Mouse (Mus musculus) embryonic facial prominence, embryonic 13.5 days (tissue): ENCODE results near the gene C530008M17Rik. TPM values are rescaled to one million over a fixed set of nuclear protein-coding genes. Genes with fewer than 3 reads are reported as not detected.

Source experiments
- ATAC-seq: fragments of 200-750 bp; cut with Nextera tagmentation; 2 replicates; pipeline ENCODE4 v1.8.0; 2017; ENCODE audit warnings: low read depth; ENCODE audit not compliant: insufficient number of reproducible peaks, insufficient read depth, low FRiP score, low TSS enrichment
- H3K27ac ChIP-seq: fragments of 300-500 bp; sonication (generic); 2 replicates; pipeline ENCODE4 v1.5.1; 2015; ENCODE audit warnings: moderate library complexity, mild to moderate bottlenecking, inconsistent platforms
- H3K27me3 ChIP-seq: fragments of 300-500 bp; sonication (generic); 2 replicates; pipeline ENCODE4 v1.6.1; 2015; ENCODE audit warnings: mild to moderate bottlenecking, inconsistent platforms
- H3K36me3 ChIP-seq: fragments of 300-500 bp; sonication (generic); 2 replicates; pipeline ENCODE4 v1.6.1; 2015; ENCODE audit warnings: mild to moderate bottlenecking, inconsistent platforms
- H3K4me1 ChIP-seq: fragments of 300-500 bp; sonication (generic); 2 replicates; pipeline ENCODE4 v1.6.1; 2015; ENCODE audit warnings: inconsistent platforms
- H3K4me2 ChIP-seq: fragments of 300-500 bp; sonication (generic); 2 replicates; pipeline ENCODE4 v1.6.1; 2015; ENCODE audit warnings: moderate library complexity, mild to moderate bottlenecking, inconsistent platforms
- H3K4me3 ChIP-seq: fragments of 300-500 bp; sonication (generic); 2 replicates; pipeline ENCODE4 v1.5.1; 2015; ENCODE audit warnings: mild to moderate bottlenecking, inconsistent platforms
- H3K9ac ChIP-seq: fragments of 300-500 bp; sonication (generic); 2 replicates; pipeline ENCODE4 v1.6.1; 2015; ENCODE audit warnings: mild to moderate bottlenecking, inconsistent platforms
- H3K9me3 ChIP-seq: fragments of 300-500 bp; sonication (generic); 2 replicates; pipeline ENCODE4 v1.6.1; 2016; ENCODE audit warnings: inconsistent platforms
- WGBS: fragments of 180-500 bp; shearing (Covaris S2); methylation state at CpG from one replicate; pipeline ENCODE4 v1.1.7; 2015; ENCODE audit warnings: mixed read lengths; 5-methylcytosine and 5-hydroxymethylcytosine counted together
- polyA plus RNA-seq: library from polyadenylated mRNA; unstranded; fragments of >200 nt; fragmentation: Nextera tagmentation; extraction: Ambion mirVana; gene quantifications from 2 replicates; pipeline ENCODE4 v1.2.1, GENCODE M21; 2015

Gene C530008M17Rik
- polyA plus RNA-seq, 1 experiment from 2014 or later = 20.3 TPM

DNA sequence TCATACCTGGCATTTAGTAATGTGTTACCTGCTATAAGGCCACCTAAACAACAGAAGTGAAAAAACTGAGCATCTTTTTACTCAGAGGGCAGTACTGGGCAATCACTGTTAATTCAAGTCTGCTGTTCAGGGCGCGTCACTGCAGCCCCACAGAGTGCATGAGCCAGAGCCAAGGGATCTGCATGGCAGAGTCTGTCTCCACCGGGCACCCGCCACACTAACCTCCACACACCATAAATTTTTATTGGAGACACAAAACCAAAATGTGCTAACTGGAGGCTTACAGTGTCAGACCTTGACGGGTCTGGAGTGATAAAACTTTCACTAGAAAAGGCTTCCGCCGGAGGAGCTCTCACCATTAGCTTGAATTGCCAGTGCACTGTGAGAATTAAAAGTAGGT is 57.4 kb downstream of the C530008M17Rik start:
- no peak overlapping the region for H3K4me3 ChIP-seq
- peaks cover 4% of the 10 kb centered on the region; the same call in 1 of the 2 replicates for H3K9me3 ChIP-seq
- 94% methylated on average over 7 of the region's 7 CpGs for WGBS
- no peaks in the 10 kb centered on the region for H3K27me3 ChIP-seq
- H3K9ac ChIP-seq = no peak overlapping the region
- H3K36me3 ChIP-seq = no peaks in the 10 kb centered on the region
- H3K27ac ChIP-seq = no peak overlapping the region
- H3K4me2 ChIP-seq = no peak overlapping the region
- H3K4me1 ChIP-seq = no peaks in the 10 kb centered on the region
- no peak for ATAC-seq

DNA sequence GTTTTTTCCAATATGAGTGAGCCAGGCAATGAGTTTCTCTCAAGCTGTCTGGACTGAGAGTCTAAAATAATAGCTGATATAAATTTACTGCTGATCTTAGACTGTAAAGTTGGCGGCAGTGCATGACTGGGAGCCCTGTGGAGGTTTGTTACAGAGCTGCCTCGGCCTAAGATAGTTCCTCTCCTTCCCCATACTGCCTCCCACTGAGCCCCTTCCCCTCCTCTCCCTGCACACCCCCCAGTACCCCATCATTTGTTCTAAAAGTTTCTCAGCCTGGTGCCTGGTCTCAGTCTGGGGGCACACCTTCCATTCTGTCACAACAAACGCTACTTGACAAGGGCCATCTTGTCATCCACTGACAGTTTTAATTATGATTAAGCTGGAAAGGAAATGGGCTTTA is 63.6 kb downstream of the C530008M17Rik start:
- no peak for ATAC-seq
- Histone ChIP-seq H3K27ac (no peak overlapping the region), H3K36me3 (peaks cover 17% of the 10 kb centered on the region), H3K4me2 (no peak overlapping the region), H3K4me3 (no peak overlapping the region), H3K27me3 (no peaks in the 10 kb centered on the region), H3K9me3 (0 out of 2 replicates have a peak, but pooled peaks cover 4% of the 10 kb centered on the region), H3K9ac (no peak overlapping the region), H3K4me1 (0 out of 2 replicates have a peak, but pooled peaks cover 3% of the 10 kb centered on the region)
- WGBS = 83% methylated on average over 3 of the region's 3 CpGs

DNA sequence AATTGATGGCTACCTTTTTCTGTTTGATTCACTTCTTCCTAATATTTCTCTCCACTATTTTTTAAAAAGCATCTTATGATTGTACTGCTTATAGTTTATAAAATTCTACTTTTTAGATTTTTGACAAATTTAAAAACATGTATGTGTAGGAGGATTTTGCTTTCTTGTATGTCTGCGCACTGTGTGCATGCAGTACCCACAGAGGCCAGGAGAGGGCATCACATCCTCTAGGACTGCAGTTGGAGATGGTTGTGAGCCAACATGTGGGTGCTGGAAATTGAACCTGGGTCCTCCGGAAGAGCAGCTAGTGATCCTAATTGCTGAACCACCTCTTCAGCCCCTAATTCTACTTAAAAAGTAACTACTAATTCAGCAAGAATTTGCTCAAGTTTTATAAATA is 68.6 kb downstream of the C530008M17Rik start:
- Histone ChIP-seq H3K4me2 (no peak overlapping the region), H3K4me3 (no peak overlapping the region), H3K9me3 (0 out of 2 replicates have a peak, but pooled peaks cover 4% of the 10 kb centered on the region), H3K9ac (no peak overlapping the region), H3K4me1 (no peaks in the 10 kb centered on the region), H3K27me3 (no peaks in the 10 kb centered on the region), H3K36me3 (peaks cover 17% of the 10 kb centered on the region), H3K27ac (no peak overlapping the region)
- 98% methylated on average over 2 of the region's 2 CpGs for WGBS
- ATAC-seq = no peak

DNA sequence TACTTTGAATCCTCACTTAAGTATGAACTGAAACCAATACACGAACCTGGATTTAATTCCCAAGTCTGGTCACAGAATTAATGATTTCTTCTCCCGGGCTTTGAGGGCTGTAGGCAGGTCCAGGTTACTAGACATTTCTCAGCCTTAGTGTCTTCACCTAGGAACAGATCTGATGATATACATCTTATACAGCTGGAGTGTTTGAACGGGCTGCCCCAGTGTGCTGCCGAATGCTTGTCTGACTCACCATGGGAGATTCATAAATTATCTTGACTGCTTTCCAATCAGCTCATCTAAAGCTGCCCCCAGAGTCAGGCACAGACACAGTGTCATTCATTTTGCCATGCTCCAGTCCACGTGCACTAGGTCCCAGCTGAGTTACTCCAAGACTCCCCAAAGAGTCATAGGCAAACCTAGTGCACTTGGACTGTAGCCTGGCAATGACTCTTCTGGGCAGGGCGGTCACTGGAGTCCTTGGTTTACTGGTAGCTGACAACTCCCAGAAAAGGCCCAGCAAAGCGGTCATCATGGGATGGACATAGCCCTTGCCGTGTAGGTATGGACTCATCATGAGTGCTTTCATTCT is 70.3 kb downstream of the C530008M17Rik start:
- 89% methylated on average over 8 of the region's 8 CpGs for WGBS
- H3K27me3 ChIP-seq = no peaks in the 10 kb centered on the region

DNA sequence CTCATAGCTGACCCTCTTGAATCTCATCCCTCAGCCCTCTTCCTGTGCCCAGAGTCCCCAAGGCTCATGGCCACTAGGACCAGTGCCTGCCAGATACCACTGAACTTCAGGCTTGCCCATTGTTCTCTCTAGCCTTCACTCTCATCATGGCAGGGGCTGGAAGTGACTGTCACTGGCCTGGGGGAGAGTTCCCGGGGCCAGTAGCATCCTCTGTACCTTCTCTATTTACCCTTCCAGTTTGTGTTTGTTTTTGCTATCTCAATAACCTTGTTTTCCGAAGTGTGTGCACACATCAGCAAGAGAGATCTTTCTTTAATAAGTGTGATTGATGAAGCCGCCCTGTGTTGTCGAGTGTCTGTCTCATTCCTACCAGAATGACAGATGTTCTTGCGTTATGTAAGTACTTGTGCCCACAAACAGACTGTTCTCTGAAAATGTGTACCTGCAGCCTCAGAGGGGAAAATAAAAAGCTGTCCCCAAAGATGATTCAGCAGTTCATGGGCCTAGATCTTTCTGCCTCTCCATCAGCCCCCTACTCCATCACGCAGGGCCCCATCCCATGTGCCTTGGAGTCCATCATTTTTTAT is 76.8 kb downstream of the C530008M17Rik start:
- 89% methylated on average over 6 of the region's 6 CpGs for WGBS
- ATAC-seq = no peak
- Histone ChIP-seq H3K4me1 (no peaks in the 10 kb centered on the region), H3K4me2 (no peak overlapping the region), H3K27ac (no peak overlapping the region), H3K9me3 (no peaks in the 10 kb centered on the region), H3K27me3 (no peaks in the 10 kb centered on the region), H3K9ac (no peak overlapping the region), H3K4me3 (no peak overlapping the region), H3K36me3 (no peaks in the 10 kb centered on the region)

More for the DNA sequence above, 70.3 kb downstream of the C530008M17Rik start:
- no peak overlapping the region for H3K9ac ChIP-seq
- peaks cover 10% of the 10 kb centered on the region for H3K36me3 ChIP-seq
- no peak overlapping the region for H3K4me3 ChIP-seq
- H3K9me3 ChIP-seq = 0 out of 2 replicates have a peak, but pooled peaks cover 3% of the 10 kb centered on the region
- no peaks in the 10 kb centered on the region for H3K4me1 ChIP-seq
- no peak for ATAC-seq
- no peak overlapping the region for H3K27ac ChIP-seq
- H3K4me2 ChIP-seq = no peak overlapping the region

GRCm38 (mm10) chr5:76741463-76741862 is 85.2 kb downstream of the C530008M17Rik start:
- Histone ChIP-seq H3K27ac (no peak overlapping the region), H3K4me1 (peaks cover 8% of the 10 kb centered on the region; the same call in 1 of the 2 replicates), H3K36me3 (peaks cover 9% of the 10 kb centered on the region), H3K4me3 (no peak overlapping the region), H3K9me3 (no peaks in the 10 kb centered on the region), H3K4me2 (no peak overlapping the region), H3K9ac (no peak overlapping the region), H3K27me3 (no peaks in the 10 kb centered on the region)
- 95% methylated on average over 6 of the region's 6 CpGs for WGBS
- ATAC-seq = no peak

GRCm38 (mm10) chr5:76742076-76742475 is 85.8 kb downstream of the C530008M17Rik start:
- H3K4me1 ChIP-seq = peaks cover 8% of the 10 kb centered on the region; the same call in 1 of the 2 replicates
- peaks cover 9% of the 10 kb centered on the region for H3K36me3 ChIP-seq
- ATAC-seq = no peak
- no peak overlapping the region for H3K9ac ChIP-seq
- no peak overlapping the region for H3K4me2 ChIP-seq
- no peaks in the 10 kb centered on the region for H3K27me3 ChIP-seq
- H3K4me3 ChIP-seq = no peak overlapping the region
- 92% methylated on average over 6 of the region's 6 CpGs for WGBS
- no peak overlapping the region for H3K27ac ChIP-seq
- no peaks in the 10 kb centered on the region for H3K9me3 ChIP-seq

GRCm38 (mm10) chr5:76744737-76745209 is 88.5 kb downstream of the C530008M17Rik start:
- H3K9me3 ChIP-seq = no peaks in the 10 kb centered on the region
- H3K4me1 ChIP-seq = peaks cover 8% of the 10 kb centered on the region; the same call in 1 of the 2 replicates
- H3K4me2 ChIP-seq = no peak overlapping the region
- no peak overlapping the region for H3K27ac ChIP-seq
- H3K4me3 ChIP-seq = no peak overlapping the region
- peak; percentile 88 for ATAC-seq
- no peak overlapping the region for H3K9ac ChIP-seq
- WGBS = 73% methylated on average over 9 of the region's 9 CpGs
- peaks cover 9% of the 10 kb centered on the region for H3K36me3 ChIP-seq
- H3K27me3 ChIP-seq = no peaks in the 10 kb centered on the region

- H3K27me3 ChIP-seq = no peaks in the 10 kb centered on the region
- H3K27ac ChIP-seq = no peak overlapping the region
- H3K9me3 ChIP-seq = no peaks in the 10 kb centered on the region
- WGBS = 61% methylated on average over 7 of the region's 7 CpGs
- no peak for ATAC-seq
- no peak overlapping the region for H3K4me3 ChIP-seq
- H3K4me1 ChIP-seq = peaks cover 8% of the 10 kb centered on the region; the same call in 1 of the 2 replicates
- H3K9ac ChIP-seq = no peak overlapping the region
- H3K36me3 ChIP-seq = no peaks in the 10 kb centered on the region
- no peak overlapping the region for H3K4me2 ChIP-seq
Observed at GRCm38 (mm10) chr5:76747851-76748250, 91.5 kb downstream of the C530008M17Rik start.

DNA sequence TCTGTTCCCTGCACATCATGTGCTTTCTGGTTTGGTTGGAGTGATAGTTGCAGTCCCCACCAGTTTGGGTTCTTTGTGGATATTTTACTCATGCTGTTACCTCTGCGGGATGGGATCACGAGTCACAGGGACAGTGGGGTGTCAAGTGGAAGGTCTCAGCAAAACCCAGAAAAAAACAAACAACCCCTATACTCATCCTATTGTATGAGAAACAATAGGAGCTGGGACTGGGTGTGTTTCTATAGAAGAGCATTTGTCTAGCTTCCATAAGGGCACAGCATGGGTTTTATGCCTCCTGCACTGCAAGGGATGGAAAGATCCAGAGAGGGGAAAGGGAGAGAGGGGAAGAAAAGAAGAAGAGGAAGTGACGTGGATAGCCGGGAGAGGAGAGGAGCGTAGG is 96.0 kb downstream of the C530008M17Rik start:
- Histone ChIP-seq H3K4me1 (no peaks in the 10 kb centered on the region), H3K27me3 (no peaks in the 10 kb centered on the region), H3K4me3 (no peak overlapping the region), H3K27ac (no peak overlapping the region), H3K9ac (no peak overlapping the region), H3K9me3 (no peaks in the 10 kb centered on the region), H3K4me2 (no peak overlapping the region), H3K36me3 (no peaks in the 10 kb centered on the region)
- 67% methylated on average over 5 of the region's 5 CpGs for WGBS
- ATAC-seq = no peak

GRCm38 (mm10) chr5:76760349-76760748 is 104.0 kb downstream of the C530008M17Rik start:
- Histone ChIP-seq H3K27ac (no peak overlapping the region), H3K4me1 (peaks cover 54% of the 10 kb centered on the region), H3K9ac (no peak overlapping the region), H3K4me2 (no peak overlapping the region), H3K27me3 (no peaks in the 10 kb centered on the region), H3K4me3 (no peak overlapping the region), H3K9me3 (no peaks in the 10 kb centered on the region), H3K36me3 (no peaks in the 10 kb centered on the region)
- 59% methylated on average over 3 of the region's 3 CpGs for WGBS
- no peak for ATAC-seq
